Mouse (Mus musculus) splenic B cell, adult 2 months (primary cell): ENCODE data around the gene Slc45a2.
A peak's percentile ranks its signal among the peaks of the same experiment; 100 is the strongest.

Experiments used
- DNase-seq: peaks from one replicate; pipeline ENCODE4 v3.0.0-alpha.2; 2011; ENCODE audit warnings: low read depth, low spot score
- H3K27me3 ChIP-seq: 2 replicates; pipeline ENCODE4 v1.6.1; 2012; ENCODE audit warnings: mild to moderate bottlenecking, low read length, moderate library complexity, mixed read lengths; ENCODE audit not compliant: control insufficient read depth, poor library complexity, insufficient read depth, severe bottlenecking
- H3K36me3 ChIP-seq: 2 replicates; pipeline ENCODE4 v1.6.1; 2012; ENCODE audit warnings: mild to moderate bottlenecking, low read length, moderate library complexity, mixed read lengths; ENCODE audit not compliant: control insufficient read depth, poor library complexity, insufficient read depth, severe bottlenecking

Gene Slc45a2

GRCm38 (mm10) chr15:11035947-11036474 lies 35.5 kb downstream of the Slc45a2 start:
- Histone ChIP-seq H3K36me3 (no peaks in the 10 kb centered on the region), H3K27me3 (no peaks in the 10 kb centered on the region; the same call in 1 of the 2 replicates)
- DNase-seq = no peak

- Histone ChIP-seq H3K27me3 (no peaks in the 10 kb centered on the region; the same call in 1 of the 2 replicates), H3K36me3 (no peaks in the 10 kb centered on the region)
- DNase-seq = no peak
Measured at GRCm38 (mm10) chr15:11036535-11037375, 36.2 kb downstream of the Slc45a2 start.

- H3K27me3 ChIP-seq = no peaks in the 10 kb centered on the region; the same call in 1 of the 2 replicates
- no peak for DNase-seq
- H3K36me3 ChIP-seq = no peaks in the 10 kb centered on the region
Measured at GRCm38 (mm10) chr15:11037376-11037695, 36.8 kb downstream of the Slc45a2 start.

- no peaks in the 10 kb centered on the region for H3K36me3 ChIP-seq
- no peak for DNase-seq
- no peaks in the 10 kb centered on the region; the same call in 1 of the 2 replicates for H3K27me3 ChIP-seq
Measured at GRCm38 (mm10) chr15:11037711-11038110, 37.2 kb downstream of the Slc45a2 start, which contains the start of gene Rxfp3. TSS of gene Rxfp3 (minus strand) at chr15:11037991.

- H3K27me3 ChIP-seq = no peaks in the 10 kb centered on the region; the same call in 1 of the 2 replicates
- peak; percentile 38 for DNase-seq
- no peaks in the 10 kb centered on the region for H3K36me3 ChIP-seq
Measured at GRCm38 (mm10) chr15:11038476-11038875, 38.0 kb downstream of the Slc45a2 start.

- no peaks in the 10 kb centered on the region for H3K27me3 ChIP-seq
- no peak for DNase-seq
- no peaks in the 10 kb centered on the region for H3K36me3 ChIP-seq
Measured at GRCm38 (mm10) chr15:11040067-11040466, 39.5 kb downstream of the Slc45a2 start.

- Histone ChIP-seq H3K36me3 (no peaks in the 10 kb centered on the region), H3K27me3 (no peaks in the 10 kb centered on the region)
- DNase-seq = no peak
Measured at GRCm38 (mm10) chr15:11041229-11041628, 40.7 kb downstream of the Slc45a2 start.

- Histone ChIP-seq H3K27me3 (no peaks in the 10 kb centered on the region), H3K36me3 (no peaks in the 10 kb centered on the region)
- no peak for DNase-seq
Measured at GRCm38 (mm10) chr15:11042828-11043227, 42.3 kb downstream of the Slc45a2 start.

GRCm38 (mm10) chr15:11053678-11054439 lies 53.3 kb downstream of the Slc45a2 start:
- Histone ChIP-seq H3K27me3 (no peaks in the 10 kb centered on the region), H3K36me3 (no peaks in the 10 kb centered on the region)
- no peak for DNase-seq

GRCm38 (mm10) chr15:11054440-11055080 lies 54.0 kb downstream of the Slc45a2 start:
- Histone ChIP-seq H3K36me3 (no peaks in the 10 kb centered on the region), H3K27me3 (no peaks in the 10 kb centered on the region)
- DNase-seq = no peak

GRCm38 (mm10) chr15:11062903-11063302 lies 62.4 kb downstream of the Slc45a2 start:
- no peak for DNase-seq
- H3K27me3 ChIP-seq = no peaks in the 10 kb centered on the region
- H3K36me3 ChIP-seq = no peaks in the 10 kb centered on the region

- H3K27me3 ChIP-seq = no peaks in the 10 kb centered on the region
- no peak for DNase-seq
- H3K36me3 ChIP-seq = no peaks in the 10 kb centered on the region
Measured at GRCm38 (mm10) chr15:11064160-11064557, 63.6 kb downstream of the Slc45a2 start.

- DNase-seq = no peak
- Histone ChIP-seq H3K36me3 (no peaks in the 10 kb centered on the region), H3K27me3 (no peaks in the 10 kb centered on the region)
Measured at GRCm38 (mm10) chr15:11064558-11065411, 64.3 kb downstream of the Slc45a2 start, which contains the start of gene Adamts12. TSS of gene Adamts12 (plus strand) at chr15:11064790.
